Mouse (Mus musculus) embryonic facial prominence, embryonic 14.5 days (tissue): ENCODE measurements around the gene Pdcd5. TPM values are rescaled to one million over a fixed set of nuclear protein-coding genes. Genes with fewer than 3 reads are reported as not detected.
A peak's percentile ranks its signal among the peaks of the same experiment; 100 is the strongest.

ENCODE experiments used
- ATAC-seq: fragments of 200-750 bp; cut with Nextera tagmentation; 2 replicates; pipeline ENCODE4 v1.8.0; 2017; ENCODE audit warnings: low read depth, moderate number of reproducible peaks, moderate TSS enrichment
- DNase-seq: peaks from one replicate; pipeline ENCODE4 v3.0.0-alpha.2; 2015; ENCODE audit warnings: low spot score
- H3K27ac ChIP-seq: fragments of 300-500 bp; sonication (generic); replicated peaks from 2 replicates; pipeline ENCODE4 v1.5.1; 2014; ENCODE audit warnings: low read depth, mild to moderate bottlenecking, low read length, moderate library complexity
- H3K27me3 ChIP-seq: fragments of 300-500 bp; sonication (generic); replicated peaks from 2 replicates; pipeline ENCODE4 v1.6.1; 2014; ENCODE audit warnings: low read length; ENCODE audit not compliant: control insufficient read depth, insufficient read depth
- H3K36me3 ChIP-seq: fragments of 300-500 bp; sonication (generic); 2 replicates; pipeline ENCODE4 v1.6.1; 2014; ENCODE audit warnings: low read length, mixed read lengths; ENCODE audit not compliant: control insufficient read depth, insufficient read depth
- H3K4me1 ChIP-seq: fragments of 300-500 bp; sonication (generic); 2 replicates; pipeline ENCODE4 v1.6.1; 2014; ENCODE audit warnings: antibody characterized with exemption, low read length; ENCODE audit not compliant: control insufficient read depth, insufficient read depth
- H3K4me2 ChIP-seq: fragments of 300-500 bp; sonication (generic); 2 replicates; pipeline ENCODE4 v1.6.1; 2014; ENCODE audit warnings: low read depth, mild to moderate bottlenecking, low read length, moderate library complexity, mixed read lengths
- H3K4me3 ChIP-seq: fragments of 300-500 bp; sonication (generic); 2 replicates; pipeline ENCODE4 v1.5.1; 2014; ENCODE audit warnings: low read depth, mild to moderate bottlenecking, low read length
- H3K9ac ChIP-seq: fragments of 300-500 bp; sonication (generic); 2 replicates; pipeline ENCODE4 v1.6.1; 2014; ENCODE audit warnings: low read depth, mild to moderate bottlenecking, low read length, moderate library complexity, mixed read lengths
- H3K9me3 ChIP-seq: fragments of 300-500 bp; sonication (generic); 2 replicates; pipeline ENCODE4 v1.6.1; 2016; ENCODE audit warnings: low read length; ENCODE audit not compliant: control insufficient read depth
- WGBS: fragments of 180-500 bp; shearing (Covaris S2); extraction: QIAGEN DNeasy Blood & Tissue Kit; methylation state at CpG from one replicate; pipeline ENCODE4 v1.1.7; 2014; 5-methylcytosine and 5-hydroxymethylcytosine counted together
- polyA plus RNA-seq: library from polyadenylated mRNA; unstranded; fragments of >200 nt; fragmentation: Nextera tagmentation; extraction: Ambion mirVana; gene quantifications from 2 replicates; pipeline ENCODE4 v1.2.1, GENCODE M21; 2014

Pdcd5 gene
- polyA plus RNA-seq, 1 experiment from 2014 or later: 275 TPM

DNA sequence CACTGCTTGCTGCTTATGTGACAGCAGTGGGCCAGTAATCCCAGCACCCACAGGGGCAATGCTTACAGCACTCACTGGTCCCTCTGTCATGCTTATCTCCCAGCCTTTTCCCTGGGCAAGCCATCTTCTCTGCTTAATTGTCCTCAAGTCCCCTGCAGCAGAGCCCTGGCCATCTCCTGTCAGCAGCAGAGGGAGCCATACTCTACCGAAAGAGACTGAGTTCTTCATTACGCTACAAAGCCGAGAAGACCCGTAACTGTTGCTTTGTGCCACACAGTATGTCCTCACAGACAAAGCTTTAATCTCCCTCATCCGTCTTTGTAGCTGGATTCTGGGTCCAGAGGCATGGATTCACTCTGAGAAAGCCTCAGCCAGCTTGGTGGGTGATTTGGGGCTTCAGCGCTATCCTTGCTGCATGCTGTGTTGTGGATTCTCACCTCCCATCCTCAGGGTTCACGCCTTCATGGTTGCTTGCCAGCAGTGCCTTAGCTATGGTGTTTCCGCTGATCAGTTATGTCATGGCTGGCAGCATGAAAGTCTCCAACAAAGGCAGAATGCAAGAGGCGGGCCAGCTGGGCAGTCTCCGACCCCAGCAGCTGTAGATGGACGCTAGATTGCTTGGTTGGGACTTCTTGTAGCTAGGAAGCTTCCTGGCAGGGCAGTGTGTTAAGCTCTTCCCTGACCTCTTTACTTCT is 3.5 kb upstream of the Pdcd5 start:
- DNase-seq (no peak), ATAC-seq (no peak)
- H3K4me3 ChIP-seq: no peak overlapping the region
- H3K27me3 ChIP-seq: no peaks in the 10 kb centered on the region
- WGBS: 72% methylated on average over 11 of the region's 11 CpGs
- no peaks in the 10 kb centered on the region for H3K9me3 ChIP-seq
- H3K4me2 ChIP-seq: no peak overlapping the region
- no peak overlapping the region for H3K27ac ChIP-seq
- no peaks in the 10 kb centered on the region for H3K4me1 ChIP-seq
- H3K36me3 ChIP-seq: no peaks in the 10 kb centered on the region
- no peak overlapping the region for H3K9ac ChIP-seq

DNA sequence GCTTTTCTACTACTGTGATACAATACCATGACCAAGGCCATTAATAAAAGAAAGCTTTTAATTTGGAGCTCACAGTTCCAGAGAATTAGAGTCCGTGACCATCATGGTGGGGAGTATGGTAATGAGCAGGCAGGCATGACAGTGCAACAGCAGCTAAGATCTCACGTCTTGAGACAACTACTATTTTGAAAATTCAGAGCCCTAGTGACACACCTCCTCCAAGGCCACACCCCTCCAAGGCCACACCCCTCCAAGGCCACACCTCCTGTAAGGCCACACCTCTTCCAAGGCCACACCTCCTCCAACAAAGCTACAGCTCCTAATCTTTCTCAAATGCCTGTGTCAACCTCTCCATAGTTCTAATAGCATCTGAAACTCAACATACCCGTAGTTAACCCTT is 1.8 kb upstream of the Pdcd5 start:
- no peaks in the 10 kb centered on the region for H3K27me3 ChIP-seq
- H3K27ac ChIP-seq: no peak overlapping the region
- 47% methylated on average over 3 of the region's 3 CpGs for WGBS
- no peak overlapping the region for H3K4me2 ChIP-seq
- DNase-seq (no peak), ATAC-seq (no peak)
- no peaks in the 10 kb centered on the region for H3K4me1 ChIP-seq
- peaks cover 16% of the 10 kb centered on the region for H3K36me3 ChIP-seq
- no peaks in the 10 kb centered on the region for H3K9me3 ChIP-seq
- no peak overlapping the region for H3K4me3 ChIP-seq
- no peak overlapping the region for H3K9ac ChIP-seq

DNA sequence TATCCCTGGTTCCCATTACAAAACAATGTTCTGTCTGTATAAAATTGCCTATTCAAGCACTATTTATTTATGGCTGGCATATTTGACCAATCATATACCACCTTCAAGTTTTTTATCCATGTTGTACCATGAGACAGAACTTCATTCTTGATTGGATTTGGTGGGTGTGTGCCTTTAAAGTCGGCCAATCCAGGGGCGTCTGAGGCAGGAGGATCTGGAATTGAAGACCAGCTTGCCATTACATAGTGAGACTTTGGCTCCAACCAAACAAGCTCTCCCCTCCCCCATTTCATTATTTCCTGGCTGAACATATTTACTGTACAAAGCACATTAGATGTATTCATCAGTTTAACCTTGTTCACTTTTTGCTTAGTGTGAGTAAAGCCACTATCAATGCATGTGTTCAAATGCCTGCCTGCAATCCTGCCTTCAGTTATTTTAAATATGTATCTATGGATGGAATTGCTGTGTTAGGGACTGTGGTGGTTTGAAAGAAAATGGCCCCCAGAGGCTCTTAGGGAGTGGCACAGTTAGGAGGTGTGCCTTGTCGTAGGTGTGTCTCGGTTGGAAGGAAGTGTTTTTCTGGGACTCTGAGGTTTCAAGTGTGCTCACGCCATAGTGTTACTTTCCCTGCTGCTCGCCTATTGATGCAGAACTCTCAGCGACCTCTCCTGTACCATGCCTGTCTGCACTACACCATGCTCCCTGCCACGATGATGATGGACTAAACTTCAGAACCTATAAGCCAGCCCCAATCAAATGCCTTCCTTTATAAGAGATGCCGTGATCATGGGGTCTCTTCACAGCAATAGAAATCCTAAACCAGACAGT is 1.1 kb upstream of the Pdcd5 start:
- H3K4me1 ChIP-seq: no peaks in the 10 kb centered on the region
- no peak for ATAC-seq
- no peaks in the 10 kb centered on the region for H3K27me3 ChIP-seq
- no peak overlapping the region for H3K4me2 ChIP-seq
- no peak overlapping the region for H3K9ac ChIP-seq
- no peak overlapping the region for H3K27ac ChIP-seq
- no peaks in the 10 kb centered on the region for H3K9me3 ChIP-seq
- no peak overlapping the region for H3K4me3 ChIP-seq
- no peak for DNase-seq
- H3K36me3 ChIP-seq: peaks cover 22% of the 10 kb centered on the region
- 74% methylated on average over 9 of the region's 9 CpGs for WGBS

DNA sequence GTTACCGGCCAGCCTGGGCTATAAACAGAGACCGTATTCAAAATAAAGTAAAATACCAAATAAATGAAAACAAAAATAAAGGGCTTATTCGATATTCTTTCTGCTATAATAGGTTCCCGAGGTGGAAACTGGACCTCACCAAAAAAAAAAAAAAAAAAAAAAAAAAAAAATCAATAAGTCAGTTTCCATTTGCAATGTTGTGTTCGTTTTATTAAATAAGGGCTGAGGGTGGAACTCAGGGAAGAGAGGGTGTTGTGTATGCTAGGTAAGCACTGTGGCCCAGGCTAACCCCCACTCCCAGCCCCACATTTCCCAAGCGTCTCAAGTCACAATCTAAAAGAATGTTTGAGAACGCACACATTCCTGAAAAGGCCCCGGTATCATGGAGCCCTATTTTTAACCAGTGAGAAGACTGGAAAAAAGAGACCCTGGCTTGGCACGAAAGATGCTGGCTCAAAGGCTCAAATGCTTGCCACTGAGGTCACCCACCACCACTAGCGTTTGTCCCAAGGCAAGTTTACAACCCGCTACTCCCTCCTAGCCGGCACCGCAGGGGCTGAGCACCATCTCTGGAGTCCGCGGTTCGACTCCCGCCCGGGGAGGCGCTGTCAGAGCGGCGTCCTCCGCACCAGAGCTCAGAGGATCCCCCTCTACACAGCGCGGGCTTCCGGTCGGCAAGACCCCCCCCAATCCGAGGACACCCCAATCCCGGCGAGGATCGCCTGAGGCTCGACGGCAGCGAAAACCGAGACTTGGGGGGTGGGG is 822 bp downstream of the Pdcd5 start:
- Histone ChIP-seq H3K36me3 (peaks cover 39% of the 10 kb centered on the region), H3K9me3 (no peaks in the 10 kb centered on the region), H3K4me1 (no peaks in the 10 kb centered on the region), H3K4me2 (peak overlapping the region; percentile 71), H3K27me3 (no peaks in the 10 kb centered on the region), H3K27ac (peak overlapping the region; percentile 76), H3K4me3 (peak overlapping the region; percentile 95), H3K9ac (peak overlapping the region; percentile 95)
- ATAC-seq: peak; percentile 50
- DNase-seq: peak; percentile 26
- WGBS: 13% methylated on average over 23 of the region's 34 CpGs

DNA sequence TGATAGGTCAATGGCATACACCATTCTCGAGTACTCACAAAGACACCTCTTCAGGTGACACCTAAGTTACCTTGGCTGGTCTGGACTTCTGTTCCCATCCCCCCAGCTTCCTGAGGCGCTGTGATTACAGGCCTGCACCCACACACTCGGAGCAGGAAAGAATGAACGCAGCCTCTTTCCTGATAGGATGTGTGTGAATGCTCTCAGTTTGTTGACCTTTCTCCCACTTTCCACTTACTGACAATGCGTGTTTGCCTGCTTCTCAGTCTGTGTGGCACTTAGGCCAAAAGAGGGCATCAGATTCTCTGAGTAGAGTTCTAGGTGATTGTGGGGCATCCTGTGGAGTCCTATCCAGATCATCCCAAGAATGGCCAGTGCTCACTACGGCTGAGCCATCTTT is 7.2 kb downstream of the Pdcd5 start:
- ATAC-seq: no peak

DNA sequence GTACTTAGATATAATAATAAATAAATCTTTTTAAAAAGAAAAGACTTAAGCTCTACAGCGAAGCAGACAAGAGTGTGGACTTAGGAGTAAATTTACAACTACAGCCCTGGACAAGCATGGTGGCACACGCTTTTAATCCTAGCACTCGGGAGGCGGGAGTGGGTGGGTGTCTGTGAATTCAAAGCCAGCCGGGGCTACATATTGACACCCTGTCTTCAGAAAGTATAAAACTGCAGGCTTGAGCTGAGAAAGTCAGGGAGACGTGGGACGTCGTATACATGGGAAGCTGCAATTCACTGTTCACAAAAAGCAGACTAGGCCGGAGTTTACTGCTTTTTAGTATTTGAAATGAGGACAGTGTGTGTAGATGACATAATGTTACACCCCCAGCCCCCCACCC is 10.4 kb downstream of the Pdcd5 start:
- Histone ChIP-seq H3K4me3 (no peak overlapping the region), H3K9me3 (no peaks in the 10 kb centered on the region), H3K4me1 (no peaks in the 10 kb centered on the region), H3K9ac (no peak overlapping the region), H3K36me3 (peaks cover 80% of the 10 kb centered on the region), H3K4me2 (no peak overlapping the region), H3K27ac (no peak overlapping the region), H3K27me3 (no peaks in the 10 kb centered on the region)
- DNase-seq (no peak), ATAC-seq (no peak)
- 94% methylated on average over 9 of the region's 9 CpGs for WGBS

More for the DNA sequence above, 7.2 kb downstream of the Pdcd5 start:
- H3K9ac ChIP-seq: no peak overlapping the region
- H3K4me3 ChIP-seq: no peak overlapping the region
- H3K4me2 ChIP-seq: no peak overlapping the region
- no peak for DNase-seq
- no peak overlapping the region for H3K27ac ChIP-seq
- H3K36me3 ChIP-seq: peaks cover 85% of the 10 kb centered on the region
- no peaks in the 10 kb centered on the region for H3K27me3 ChIP-seq
- WGBS: 86% methylated on average over 6 of the region's 6 CpGs
- H3K4me1 ChIP-seq: no peaks in the 10 kb centered on the region
- no peaks in the 10 kb centered on the region for H3K9me3 ChIP-seq

DNA sequence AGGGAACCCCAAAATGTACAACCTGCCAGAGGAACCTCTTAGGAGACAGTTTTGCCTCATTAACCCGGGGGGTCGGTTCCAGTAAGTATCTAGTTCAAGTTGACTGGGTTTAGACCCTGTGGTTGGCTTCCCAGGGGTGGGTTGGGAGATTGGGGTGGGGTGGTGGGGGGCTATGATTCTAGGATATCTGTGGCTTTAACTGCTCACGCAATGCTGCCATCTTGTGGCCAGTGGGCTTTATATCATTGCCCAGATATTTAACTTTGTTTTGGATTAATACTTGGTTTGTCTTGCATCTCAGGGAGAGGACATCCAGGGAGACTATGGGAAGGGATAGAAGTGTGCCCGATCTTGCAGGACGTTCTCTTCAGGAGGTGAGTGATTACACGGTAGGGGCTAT is 11.1 kb downstream of the Pdcd5 start:
- Histone ChIP-seq H3K4me3 (no peak overlapping the region), H3K9me3 (no peaks in the 10 kb centered on the region), H3K4me1 (no peaks in the 10 kb centered on the region), H3K9ac (no peak overlapping the region), H3K36me3 (peaks cover 80% of the 10 kb centered on the region), H3K4me2 (no peak overlapping the region), H3K27me3 (no peaks in the 10 kb centered on the region), H3K27ac (no peak overlapping the region)
- DNase-seq (peak; percentile 38), ATAC-seq (no peak)
- 71% methylated on average over 6 of the region's 6 CpGs for WGBS

DNA sequence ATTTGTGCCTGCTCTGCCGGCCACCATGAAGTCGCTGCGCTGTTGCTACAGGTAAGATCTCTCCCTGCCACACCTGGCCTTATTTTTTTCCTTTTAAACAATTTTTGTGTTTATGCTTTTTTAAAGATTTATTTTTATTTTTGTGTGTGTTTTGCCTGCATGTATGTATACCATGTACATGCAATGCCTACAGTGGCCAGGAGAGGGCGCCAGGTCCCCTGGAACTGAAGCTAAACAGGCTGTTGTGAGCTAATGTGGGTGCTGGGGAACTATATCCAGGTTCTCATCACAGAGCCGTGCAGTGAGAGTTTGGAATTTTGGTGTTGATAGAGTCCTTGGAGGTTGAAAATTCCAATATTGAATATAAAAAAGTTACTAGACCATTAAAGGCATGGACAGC is 18.8 kb downstream of the Pdcd5 start:
- 69% methylated on average over 5 of the region's 5 CpGs for WGBS
- H3K36me3 ChIP-seq: peaks cover 89% of the 10 kb centered on the region
- DNase-seq: no peak

More for the DNA sequence above, 18.8 kb downstream of the Pdcd5 start:
- no peak overlapping the region for H3K27ac ChIP-seq
- H3K4me1 ChIP-seq: no peaks in the 10 kb centered on the region
- H3K9me3 ChIP-seq: no peaks in the 10 kb centered on the region
- H3K4me2 ChIP-seq: no peak overlapping the region
- no peak for ATAC-seq
- H3K9ac ChIP-seq: no peak overlapping the region
- no peaks in the 10 kb centered on the region for H3K27me3 ChIP-seq
- H3K4me3 ChIP-seq: no peak overlapping the region
